Mouse (Mus musculus) kidney, postnatal 10 days (tissue): ENCODE results near the gene Dus2.
"Not testable (repeated sequence)": the region's sequence is repeated elsewhere in the genome, so short reads cannot be mapped to it uniquely, and the experiment has no call there.

Experiments used
- DNase-seq: peaks from one replicate; pipeline ENCODE4 v3.0.0; 2021; ENCODE audit warnings: mixed read lengths

Dus2 gene

DNA sequence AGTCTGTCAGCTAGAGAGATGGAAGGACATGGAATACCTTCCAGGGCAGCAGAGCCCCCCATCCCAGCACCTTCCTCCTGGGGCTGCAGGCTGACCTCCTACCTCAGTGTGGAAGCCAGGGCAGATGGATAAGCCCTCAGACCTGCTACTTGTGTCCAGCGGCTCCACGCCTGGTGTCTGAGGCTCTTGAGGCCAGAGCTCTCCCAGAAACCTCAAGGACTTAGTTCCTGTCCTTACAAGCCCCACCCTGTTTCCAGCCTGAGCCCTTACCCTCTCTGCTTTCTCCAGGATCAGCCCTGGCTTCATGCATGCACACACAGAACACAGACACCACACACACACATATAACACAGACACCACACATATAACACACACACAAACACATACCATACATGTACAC is 409 bp downstream of the Dus2 start:
- DNase-seq, result no peak

DNA sequence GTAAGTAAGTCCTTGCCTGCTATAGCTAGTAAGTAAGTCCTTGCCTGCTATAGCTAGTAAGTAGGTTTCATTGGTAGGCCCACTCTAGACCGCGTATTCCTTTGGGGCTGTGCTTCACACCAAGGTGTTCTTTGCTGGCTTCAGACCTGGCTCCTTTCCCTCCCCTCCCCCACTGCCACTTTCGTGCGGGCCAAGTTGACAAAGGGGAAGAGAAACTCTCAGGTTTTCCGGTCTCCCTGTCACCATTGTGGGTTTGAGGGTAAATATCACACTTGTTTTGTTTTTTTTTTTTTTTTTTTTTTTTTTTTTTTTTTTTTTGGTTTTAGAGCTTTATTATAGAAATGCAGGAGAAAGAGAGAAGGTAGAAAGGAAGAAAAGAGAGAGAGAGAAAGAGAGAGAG is 1.4 kb downstream of the Dus2 start:
- no peak for DNase-seq

DNA sequence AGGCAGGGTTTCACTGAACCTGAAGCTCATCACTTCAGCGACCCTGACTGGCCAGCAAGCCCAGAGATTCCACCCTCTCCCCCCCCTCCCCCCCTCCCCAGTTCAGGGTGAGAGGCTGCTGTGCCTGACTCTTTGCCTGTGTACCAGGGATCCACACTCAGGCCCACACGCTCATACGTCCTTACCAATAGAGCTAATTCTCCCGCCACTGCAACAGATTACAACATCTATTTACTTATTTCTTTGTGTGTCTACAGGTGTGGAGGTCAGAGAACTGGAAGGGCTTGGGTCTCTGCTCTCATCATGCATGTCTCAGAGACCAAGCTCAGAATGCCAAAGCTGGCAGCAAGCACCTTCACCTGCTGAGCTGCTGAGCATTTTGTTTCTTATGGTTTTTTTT is 2.1 kb downstream of the Dus2 start:
- DNase-seq, result no peak

DNA sequence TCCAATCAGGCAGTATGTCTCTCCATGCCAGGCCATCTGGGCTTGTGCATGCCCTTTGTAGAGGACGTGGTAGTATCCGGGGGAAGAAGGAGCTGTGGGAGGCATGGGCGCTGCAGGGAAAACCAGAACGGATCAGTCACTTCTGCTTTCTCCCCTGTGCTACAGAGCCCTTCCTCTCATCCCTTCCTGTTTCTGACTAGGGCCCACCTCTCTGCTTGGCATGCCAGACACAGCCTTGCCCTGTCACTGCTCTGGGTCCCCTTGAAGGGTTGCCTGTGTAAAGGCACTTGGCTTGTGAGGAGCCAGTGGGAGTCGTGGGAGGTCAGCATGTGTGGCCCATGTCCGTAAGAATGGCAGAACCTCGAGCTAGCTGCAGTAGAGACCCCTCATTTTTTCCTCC is 5.2 kb downstream of the Dus2 start:
- no peak for DNase-seq

DNA sequence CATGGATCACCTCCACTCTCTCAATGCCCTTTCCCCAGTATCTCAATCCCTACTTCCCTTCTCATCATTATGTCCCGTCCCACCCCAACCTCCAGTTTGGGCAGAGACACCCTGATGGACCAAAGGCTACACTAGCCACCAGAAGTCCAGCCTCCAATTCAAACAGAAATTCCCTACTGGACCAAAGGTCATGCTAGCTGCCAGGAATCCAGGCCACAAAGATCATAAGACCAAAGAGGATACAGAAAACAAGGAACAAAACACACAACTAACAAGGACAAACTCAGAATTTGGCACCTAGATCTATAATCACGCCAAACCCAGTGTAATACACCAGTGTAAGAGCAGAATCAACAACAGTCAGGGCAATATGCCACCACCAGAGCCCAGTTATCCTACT is 7.8 kb downstream of the Dus2 start:
- DNase-seq, result no peak

DNA sequence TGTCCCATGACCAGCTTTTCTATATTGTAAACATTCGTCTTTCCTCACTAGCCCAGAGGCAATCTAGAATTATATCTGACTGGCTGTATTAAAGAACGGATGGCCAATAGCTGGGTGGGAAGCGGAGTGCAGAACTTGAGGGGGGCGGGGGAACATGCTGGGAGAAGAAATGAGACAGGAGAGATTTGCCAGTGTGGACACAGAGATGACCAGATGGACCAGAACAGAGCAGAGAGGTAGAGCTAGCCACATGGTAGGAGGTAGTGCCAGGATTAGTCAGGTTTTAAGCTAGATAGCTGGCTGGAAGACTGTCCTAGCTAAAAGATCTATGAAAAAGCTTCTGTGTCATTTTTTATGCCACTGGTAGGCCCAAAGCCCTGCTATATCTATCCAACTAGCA is 10.8 kb downstream of the Dus2 start:
- DNase-seq, result no peak

DNA sequence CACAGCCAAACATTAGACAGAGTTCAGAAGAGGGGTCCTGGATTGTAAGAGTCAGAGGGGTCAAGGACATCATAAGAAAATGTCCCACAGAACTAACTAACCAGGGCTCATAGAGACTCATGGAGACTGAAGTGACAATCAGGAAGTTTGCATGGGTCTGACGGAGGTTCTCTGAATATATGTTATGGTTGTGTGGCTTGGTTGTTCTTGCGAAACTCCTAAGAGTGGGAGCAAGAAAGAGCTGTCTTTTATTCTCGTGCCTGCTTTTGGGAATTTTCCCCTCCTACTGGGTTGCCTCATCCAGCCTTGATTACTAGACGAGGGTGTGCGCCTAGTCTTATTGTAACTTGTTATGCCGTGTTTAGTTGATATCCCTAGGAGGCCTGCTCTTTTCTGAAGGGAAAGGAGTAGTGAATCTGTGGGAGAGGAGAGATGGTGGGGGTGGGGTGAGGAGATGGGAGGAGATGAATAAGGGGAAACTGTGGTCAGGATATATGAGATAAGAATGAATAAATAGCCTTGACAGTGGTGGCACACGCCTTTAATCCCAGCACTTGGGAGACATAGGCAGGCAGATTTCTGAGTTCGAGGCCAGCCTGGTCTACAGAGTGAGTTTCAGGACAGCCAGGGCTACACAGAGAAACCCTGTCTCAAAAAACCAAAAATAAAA is 13.5 kb downstream of the Dus2 start:
- no peak for DNase-seq

DNA sequence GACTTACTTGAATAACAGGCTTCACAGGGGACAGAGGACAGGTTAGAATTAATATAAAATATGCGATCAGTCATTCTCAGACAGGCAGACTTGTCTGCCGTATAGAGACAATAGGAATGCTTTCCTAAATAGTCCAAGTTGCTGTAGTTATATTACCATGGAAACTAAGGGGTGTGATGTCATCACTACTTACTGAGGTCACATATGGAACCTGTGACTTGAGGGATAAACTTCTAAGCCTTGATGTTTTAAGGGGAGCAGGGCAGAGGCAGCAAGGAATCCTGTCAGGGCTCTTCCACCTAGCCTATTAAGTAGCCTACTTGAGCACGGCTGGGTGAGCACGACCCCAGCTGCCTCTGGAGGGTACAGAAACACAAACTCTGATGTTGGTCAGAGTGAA is 14.7 kb downstream of the Dus2 start, which contains the start of gene Dpep2nb:
Gene Dpep2nb, minus strand, starts transcription at position 101 of the 400 bp plus-strand sequence.
- no peak for DNase-seq

DNA sequence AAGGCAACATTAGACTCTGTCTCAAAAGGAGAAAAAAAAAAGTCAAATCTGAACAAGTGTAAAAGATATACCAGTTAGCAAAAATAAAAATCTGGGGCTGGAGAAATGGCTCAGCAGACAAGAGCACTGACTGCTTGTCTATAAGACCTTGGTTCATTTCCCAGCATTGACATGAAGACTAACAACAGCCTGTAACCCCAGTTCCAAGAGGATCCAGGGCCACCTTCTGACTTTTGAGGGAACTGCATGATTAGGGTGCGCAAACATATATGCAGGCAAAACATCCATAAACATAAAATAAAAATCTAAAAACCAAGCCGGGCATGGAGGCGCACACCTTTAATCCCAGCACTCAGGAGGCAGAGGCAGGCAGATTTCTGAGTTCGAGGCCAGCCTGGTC is 15.3 kb downstream of the Dus2 start:
- DNase-seq, result no peak

DNA sequence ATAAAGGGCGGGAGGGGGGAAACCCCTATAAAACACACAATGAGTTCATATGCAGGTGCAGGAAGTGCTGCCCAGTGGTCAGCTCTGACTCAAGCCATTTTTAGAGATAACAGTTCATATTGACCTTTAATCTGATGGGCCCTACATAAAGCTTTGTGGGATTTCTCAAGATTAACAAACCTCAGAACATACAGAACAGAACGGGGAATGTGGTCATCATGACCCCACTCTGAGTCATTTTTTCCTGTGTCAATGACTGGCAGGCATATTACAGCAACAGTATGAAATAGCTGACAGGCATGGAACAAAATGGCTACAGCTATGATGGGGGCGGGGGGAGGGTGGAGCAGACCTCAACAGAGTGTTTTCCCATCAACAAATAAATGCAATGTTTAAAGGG is 16.0 kb downstream of the Dus2 start:
- no peak for DNase-seq

DNA sequence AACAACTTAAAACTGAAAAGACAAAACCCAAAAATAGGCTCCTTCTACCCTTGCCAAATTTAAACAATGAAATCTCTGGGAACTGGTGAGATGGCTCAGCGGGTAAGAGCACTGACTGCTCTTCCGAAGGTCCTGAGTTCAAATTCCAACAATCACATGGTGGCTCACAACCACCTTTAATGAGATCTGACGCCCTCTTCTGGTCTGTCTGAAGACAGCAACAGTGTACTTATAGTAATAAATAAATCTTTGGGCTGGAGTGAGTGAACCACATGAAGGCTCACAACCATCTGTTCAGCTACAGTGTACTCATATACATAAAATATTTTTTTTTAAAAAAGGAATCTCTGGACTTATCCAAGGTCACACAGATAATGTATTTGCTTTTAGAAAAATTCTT is 16.8 kb downstream of the Dus2 start:
- DNase-seq, result not testable (repeated sequence)

DNA sequence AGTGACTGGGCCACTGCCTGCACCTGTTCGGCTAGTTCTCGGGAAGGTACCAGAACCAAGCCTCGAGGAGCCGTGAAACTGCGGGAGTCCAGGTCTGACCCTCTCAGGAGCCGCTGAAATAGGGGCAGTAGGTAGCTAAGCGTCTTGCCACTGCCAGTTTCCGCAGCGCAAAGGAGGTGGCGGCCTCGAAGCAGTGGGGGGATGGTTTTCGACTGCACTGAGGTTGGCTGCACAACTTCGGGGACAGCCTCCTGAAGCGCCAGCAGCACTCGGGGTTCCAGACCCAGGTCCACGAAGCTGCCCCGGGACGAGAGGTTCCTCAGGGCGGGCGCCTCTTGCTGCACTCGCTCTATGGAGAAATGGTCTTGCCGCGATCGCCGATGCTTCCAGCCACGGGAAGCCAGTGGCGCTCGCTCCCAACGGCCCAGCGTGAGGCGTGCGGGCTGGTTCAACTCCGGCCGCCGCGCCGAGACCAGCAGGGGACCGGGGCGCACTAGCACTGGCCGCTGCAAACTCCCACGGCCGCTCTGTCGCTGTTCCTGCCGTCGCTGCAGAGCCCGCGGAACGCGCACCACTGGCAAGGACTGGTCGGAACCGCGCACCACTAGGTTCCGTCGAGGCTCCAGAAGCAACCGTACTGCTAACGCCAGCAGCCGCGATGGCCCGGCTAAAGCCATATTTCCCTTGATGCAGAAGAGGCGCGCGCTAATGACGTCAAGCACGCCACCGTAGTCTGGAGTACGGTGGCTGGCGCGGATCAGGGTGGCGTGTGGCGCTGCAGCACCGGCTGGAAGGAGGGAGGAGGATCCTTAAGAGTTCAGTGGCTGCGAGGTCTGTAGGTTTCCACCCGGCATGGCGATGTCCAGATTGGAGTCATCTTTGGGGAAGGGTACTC is 19.9 kb downstream of the Dus2 start:
- DNase-seq, result peak; percentile 97

DNA sequence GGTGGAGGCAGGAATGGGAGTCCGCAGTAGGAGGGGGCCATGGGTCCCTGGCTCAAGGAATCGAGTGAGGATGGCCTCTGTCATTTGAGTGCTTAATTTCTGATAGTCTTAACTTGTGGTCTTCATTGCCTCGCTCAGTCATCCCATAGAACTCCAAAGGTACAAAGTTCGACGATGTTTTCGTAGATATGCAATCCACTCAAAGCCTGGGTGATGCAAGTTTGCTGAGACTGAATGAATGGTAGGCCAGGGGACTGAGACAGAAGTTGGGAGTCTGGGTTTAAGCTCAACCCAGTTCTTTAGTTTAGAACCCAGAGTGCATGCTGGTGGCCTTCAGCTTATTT is 20.5 kb downstream of the Dus2 start, which contains the start of gene Ddx28:
Gene Ddx28, minus strand, starts transcription at position 240 of the 344 bp plus-strand sequence.
- no peak for DNase-seq

DNA sequence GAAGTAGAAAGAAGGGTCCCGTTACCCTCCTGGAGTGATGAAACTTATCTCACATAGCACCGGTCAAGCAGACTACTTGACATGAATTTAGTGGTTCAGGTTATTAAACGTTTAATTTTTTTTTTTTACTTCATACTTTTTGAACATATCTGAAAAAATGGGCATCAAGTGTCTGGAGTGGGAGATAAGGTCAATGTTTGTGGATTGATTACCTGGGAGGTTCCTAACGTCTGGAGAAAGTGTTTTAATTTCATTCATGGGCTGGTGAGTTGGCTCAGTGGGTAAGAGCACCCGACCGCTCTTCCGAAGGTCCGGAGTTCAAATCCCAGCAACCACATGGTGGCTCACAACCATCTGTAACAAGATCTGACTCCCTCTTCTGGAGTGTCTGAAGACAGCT is 21.1 kb downstream of the Dus2 start:
- not testable (repeated sequence) for DNase-seq

DNA sequence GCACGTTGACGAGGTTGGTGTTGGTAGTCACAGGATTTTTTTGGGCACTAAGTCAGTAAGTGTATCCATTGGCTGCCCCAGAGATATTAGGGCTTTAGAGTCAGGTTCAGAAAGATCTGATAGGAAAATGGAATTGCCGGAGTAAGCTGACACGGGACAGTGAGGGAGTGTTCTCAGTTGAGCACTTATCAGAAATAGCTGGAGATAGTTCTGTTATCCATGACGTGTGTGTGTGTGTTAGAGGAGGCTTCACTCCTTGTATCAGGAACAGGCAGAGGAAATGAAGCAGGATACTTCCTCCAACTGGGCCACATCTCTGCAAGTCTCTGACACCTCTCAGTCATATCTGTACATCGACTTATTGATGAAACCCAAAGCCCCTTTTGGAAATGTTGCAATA is 25.1 kb downstream of the Dus2 start:
- DNase-seq, result no peak

DNA sequence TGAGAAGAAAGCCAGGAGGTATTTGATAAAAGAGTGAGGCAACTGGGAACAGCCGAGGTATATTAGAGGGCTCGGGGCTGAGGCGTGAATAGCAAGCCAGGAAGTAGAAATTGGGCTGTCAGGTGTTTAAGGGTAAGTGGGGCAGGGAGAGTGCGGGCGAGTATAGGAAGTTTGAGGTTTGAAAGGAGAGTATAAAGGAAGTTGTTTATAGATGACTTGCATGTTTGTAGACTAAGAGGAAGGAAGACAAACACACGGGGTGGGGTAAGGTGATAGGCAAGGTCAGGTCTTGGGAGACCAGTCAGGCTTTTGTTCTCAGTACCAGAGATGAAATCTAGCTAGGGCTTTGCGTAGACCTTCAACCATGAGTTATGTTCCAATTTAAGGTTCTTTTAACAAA is 26.0 kb downstream of the Dus2 start:
- no peak for DNase-seq

DNA sequence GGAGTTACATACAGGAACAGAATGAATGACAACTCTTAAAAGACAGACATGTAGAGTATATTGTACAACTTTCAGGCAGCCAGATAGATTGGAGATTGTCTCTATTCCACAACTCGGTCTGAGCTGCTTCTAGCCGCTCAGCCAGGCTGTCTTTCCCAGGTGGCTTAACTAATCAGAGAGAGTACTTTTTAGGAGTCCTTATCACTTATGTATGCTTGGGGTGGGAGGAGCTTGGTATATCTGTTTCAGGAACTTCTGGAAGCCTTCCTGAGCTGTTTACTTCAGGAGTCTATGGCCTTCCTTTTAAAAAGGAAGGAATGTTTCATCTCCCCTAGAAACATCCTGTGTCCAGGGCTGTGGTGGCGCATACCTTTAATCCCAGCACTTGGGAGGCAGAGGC is 26.9 kb downstream of the Dus2 start:
- no peak for DNase-seq

DNA sequence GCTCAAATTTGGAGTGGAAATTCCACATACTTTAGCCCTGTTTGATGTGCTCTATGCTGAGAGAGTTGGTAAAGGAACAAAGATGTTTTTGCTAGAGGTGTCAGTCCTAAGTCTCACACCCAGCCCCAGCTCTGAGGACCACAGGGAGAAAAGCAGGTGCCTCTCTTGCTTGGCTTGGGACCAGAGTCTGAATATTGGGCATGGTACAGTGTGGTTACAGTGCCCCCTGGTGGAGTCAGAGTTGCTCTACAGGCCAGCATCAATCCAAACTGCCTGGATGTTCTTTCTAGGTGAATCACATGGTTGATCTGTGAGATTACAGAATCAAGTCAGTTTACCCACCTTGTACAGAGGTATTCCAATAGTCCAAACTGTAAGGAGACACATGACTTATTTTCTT is 31.3 kb downstream of the Dus2 start:
- peak; percentile 83 for DNase-seq

DNA sequence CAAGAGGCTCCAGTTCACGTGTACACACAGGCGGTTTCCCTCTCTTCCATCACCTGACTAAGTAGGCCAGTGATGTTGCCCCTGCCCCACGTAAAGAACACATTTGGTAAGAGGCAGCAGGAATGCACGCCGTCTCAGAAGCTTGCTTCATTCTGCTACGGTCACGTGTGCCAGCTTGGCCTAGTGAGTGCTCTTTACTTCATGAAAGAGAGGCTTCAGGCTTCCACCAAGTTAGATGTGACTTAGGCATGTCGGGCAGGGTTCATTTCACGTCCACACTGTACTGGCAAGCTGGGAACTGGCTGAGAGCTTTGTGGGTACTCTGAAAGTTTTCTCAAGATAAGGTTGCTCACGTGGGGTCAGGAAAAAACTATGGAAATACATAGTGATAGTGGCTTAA is 47.6 kb downstream of the Dus2 start:
- no peak for DNase-seq

DNA sequence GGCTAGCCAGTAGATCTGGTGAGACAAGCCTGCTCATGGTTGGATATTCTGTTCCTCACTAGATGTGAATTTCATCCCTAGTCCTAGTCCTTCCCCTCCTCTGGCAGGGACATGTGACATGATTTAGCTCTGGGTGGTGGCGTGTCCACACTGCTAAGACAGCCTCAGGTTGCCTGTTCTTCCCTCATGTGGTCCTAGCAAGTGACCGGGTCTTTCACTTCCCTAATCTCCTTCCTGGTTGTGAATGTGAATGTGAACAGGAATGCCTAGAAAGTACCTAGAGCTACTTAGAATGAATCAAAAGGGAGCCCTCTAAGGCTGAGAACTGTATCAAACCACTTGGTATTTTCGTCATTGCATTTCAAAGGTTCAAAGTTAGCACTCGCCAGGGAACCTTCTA is 48.5 kb downstream of the Dus2 start:
- no peak for DNase-seq

DNA sequence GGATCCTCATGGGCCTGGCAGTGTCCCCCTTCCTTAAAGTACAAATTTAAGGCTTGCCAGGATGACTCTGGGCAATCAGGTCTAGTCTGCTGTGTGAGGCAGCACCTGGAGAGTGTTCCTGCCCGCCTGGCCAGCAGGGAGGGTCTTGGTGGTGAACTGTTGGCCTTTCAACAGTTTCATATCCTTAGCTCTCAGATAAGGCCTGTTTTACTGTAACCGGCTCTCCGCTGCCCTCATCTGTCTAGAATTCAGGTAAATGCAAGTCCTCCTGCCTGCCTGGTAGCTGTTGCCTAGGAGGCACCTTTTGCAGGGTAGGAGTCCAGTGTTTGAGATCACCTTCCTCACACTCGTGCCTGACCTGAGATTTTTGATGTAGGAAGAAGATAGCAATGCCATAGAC is 49.1 kb downstream of the Dus2 start:
- DNase-seq, result no peak

DNA sequence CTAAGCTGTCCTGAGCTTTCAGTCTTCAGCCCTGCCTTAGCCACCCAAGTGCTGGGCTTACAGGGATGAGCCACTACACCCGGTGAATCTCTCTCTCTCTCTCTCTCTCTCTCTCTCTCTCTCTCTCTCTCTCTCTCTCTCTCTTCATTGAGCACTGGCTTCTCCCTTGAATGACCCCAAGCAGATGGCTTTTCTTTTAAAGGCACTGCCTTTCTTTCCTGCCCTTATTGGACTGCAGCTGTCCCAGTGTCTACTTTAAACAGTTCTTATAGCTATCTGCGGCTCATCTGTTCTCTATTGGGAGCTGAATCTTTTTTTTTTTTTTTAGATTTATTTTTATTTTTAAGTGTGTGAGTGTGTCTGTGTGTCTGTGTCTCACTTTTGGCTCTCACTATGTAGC is 51.9 kb downstream of the Dus2 start:
- no peak for DNase-seq

DNA sequence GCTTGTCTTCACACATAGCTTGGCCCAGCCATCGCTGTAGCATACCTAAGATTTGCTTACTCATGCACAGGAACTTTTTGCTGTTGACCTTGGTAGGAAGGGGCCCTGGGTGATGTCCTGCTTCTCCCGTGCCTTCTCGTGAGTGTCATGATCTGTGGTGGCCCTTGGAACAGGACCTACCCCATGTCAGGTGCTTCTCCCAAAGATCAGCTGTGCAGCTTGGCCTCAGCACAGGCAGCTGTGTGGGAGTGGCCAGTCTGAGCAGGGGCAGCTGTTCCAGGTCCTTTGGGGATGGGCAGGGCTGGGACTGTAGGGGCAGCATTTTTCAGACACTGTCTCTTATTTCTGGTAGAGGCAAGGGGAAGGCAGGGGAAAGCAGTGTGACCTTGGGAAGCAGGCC is 53.0 kb downstream of the Dus2 start:
- peak; percentile 35 for DNase-seq

DNA sequence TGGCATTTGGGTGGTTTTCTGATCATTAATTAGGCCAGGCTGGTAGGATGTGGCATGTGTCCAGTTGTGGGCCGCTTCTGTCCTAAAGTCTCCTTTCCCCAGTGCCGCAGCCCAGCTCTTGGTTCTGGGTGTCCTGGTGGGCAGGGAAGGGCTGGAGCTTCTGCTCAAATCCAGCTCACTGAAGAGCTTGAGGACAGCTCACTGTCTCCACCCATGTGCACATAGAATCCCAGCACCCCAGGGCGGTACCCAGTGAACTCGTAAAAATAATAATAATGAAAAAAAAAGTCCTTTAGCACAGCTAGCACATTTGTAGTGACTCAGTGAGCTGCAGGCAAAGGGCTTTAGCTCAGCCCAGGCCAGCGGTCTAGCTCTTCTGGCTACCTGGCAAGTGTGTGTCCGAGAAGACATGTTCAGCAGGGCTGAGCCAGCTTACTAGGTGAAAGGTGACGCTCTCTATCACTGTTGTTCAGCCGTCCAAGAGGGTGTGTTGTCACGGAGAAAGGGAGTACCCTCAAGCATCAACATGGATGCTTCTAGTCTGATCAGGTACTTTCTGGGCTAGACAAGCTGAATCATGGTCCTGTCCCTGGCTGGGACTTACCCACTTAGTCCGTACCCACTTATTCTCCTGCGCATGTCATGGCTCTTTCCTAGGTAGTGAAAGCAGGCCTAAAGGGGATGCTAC is 55.9 kb downstream of the Dus2 start:
- DNase-seq, result no peak
